Mouse (Mus musculus) lung, postnatal 0 days (tissue): ENCODE results near the gene Klf1. TPM values are rescaled to one million over a fixed set of nuclear protein-coding genes. Genes with fewer than 3 reads are reported as not detected.

Experiments used
- ATAC-seq: fragments of 200-750 bp; cut with Nextera tagmentation; 2 replicates; pipeline ENCODE4 v1.8.0; 2017; ENCODE audit warnings: moderate library complexity
- DNase-seq: peaks from one replicate; pipeline ENCODE4 v3.0.0-alpha.2; 2016; ENCODE audit warnings: low spot score
- H3K27ac ChIP-seq: fragments of 300-500 bp; sonication (generic); 2 replicates; pipeline ENCODE4 v1.5.1; 2014; ENCODE audit warnings: antibody characterized with exemption, mild to moderate bottlenecking, low read length, mixed read lengths
- H3K27me3 ChIP-seq: fragments of 300-500 bp; sonication (generic); replicated peaks from 2 replicates; pipeline ENCODE4 v1.6.1; 2014; ENCODE audit warnings: low read length, mixed read lengths; ENCODE audit not compliant: insufficient read depth
- H3K36me3 ChIP-seq: fragments of 300-500 bp; sonication (generic); 2 replicates; pipeline ENCODE4 v1.6.1; 2014; ENCODE audit warnings: low read length, mixed read lengths; ENCODE audit not compliant: insufficient read depth
- H3K4me1 ChIP-seq: fragments of 300-500 bp; sonication (generic); 2 replicates; pipeline ENCODE4 v1.6.1; 2014; ENCODE audit warnings: antibody characterized with exemption, low read depth, low read length, mixed read lengths; ENCODE audit not compliant: insufficient read depth
- H3K4me2 ChIP-seq: fragments of 300-500 bp; sonication (generic); replicated peaks from 2 replicates; pipeline ENCODE4 v1.6.1; 2014; ENCODE audit warnings: low read depth, mild to moderate bottlenecking, low read length, moderate library complexity, mixed read lengths
- H3K4me3 ChIP-seq: fragments of 300-500 bp; sonication (generic); 2 replicates; pipeline ENCODE4 v1.5.1; 2014; ENCODE audit warnings: low read depth, low read length
- H3K9ac ChIP-seq: fragments of 300-500 bp; sonication (generic); replicated peaks from 2 replicates; pipeline ENCODE4 v1.6.1; 2014; ENCODE audit warnings: low read depth, mild to moderate bottlenecking
- H3K9me3 ChIP-seq: fragments of 300-500 bp; sonication (generic); 2 replicates; pipeline ENCODE4 v1.6.1; 2016; ENCODE audit warnings: low read length, mixed read lengths
- CTCF ChIP-seq: IDR thresholded peaks from 2 replicates; pipeline ENCODE4 v1.5.1; 2016; ENCODE audit warnings: antibody characterized with exemption, mild to moderate bottlenecking
- EP300 ChIP-seq: IDR thresholded peaks from 2 replicates; pipeline ENCODE4 v1.6.1; 2016; ENCODE audit warnings: antibody characterized with exemption, mild to moderate bottlenecking, control low read depth
- WGBS: fragments of 180-500 bp; shearing (Covaris S2); extraction: QIAGEN DNeasy Blood & Tissue Kit; methylation state at CpG from one replicate; pipeline ENCODE4 v1.1.7; 2014; 5-methylcytosine and 5-hydroxymethylcytosine counted together
- polyA plus RNA-seq: library from polyadenylated mRNA; unstranded; fragments of >200 nt; fragmentation: Nextera tagmentation; extraction: Ambion mirVana; gene quantifications from 2 replicates; pipeline ENCODE4 v1.2.1, GENCODE M21; 2015

The Klf1 gene
- polyA plus RNA-seq: 0.69 and 1.1 TPM in 2 replicates

DNA sequence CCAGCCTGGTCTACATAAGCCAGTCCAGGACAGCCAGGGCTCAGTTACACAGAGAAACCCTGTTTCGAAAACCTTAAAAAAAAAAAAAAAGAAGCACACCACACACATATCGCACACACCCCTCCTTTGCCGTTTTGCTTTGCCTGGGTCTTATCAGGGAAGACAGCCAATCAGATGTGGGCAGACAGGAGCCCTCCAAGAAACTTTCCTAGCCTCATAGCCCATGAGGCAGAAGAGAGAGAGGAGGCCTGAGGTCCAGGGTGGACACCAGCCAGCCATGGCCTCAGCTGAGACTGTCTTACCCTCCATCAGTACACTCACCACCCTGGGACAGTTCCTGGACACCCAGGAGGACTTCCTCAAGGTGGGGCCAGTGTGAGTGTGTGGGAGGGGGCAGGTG lies at the start of gene Klf1:
Klf1 (plus strand) TSS at position 177 of the 400 bp plus-strand sequence.
- Histone ChIP-seq H3K27ac (no peak within 1 kb of the TSS), H3K4me2 (peak within 1 kb of the TSS; percentile 99), H3K36me3 (no peaks in the 10 kb centered on the region), H3K4me3 (peak within 1 kb of the TSS; percentile 48), H3K9ac (peak within 1 kb of the TSS; percentile 29; the same call in 1 of the 2 replicates), H3K9me3 (no peaks in the 10 kb centered on the region), H3K4me1 (peaks cover 6% of the 10 kb centered on the region; the same call in 1 of the 2 replicates), H3K27me3 (0 out of 2 replicates have a peak, but pooled peaks cover 4% of the 10 kb centered on the region)
- no peak for TF ChIP-seq EP300
- TF ChIP-seq CTCF: no peak
- DNase-seq (no peak), ATAC-seq (no peak)
- WGBS: 60% methylated on average over 3 of the region's 3 CpGs

- H3K4me2 ChIP-seq: no peak overlapping the region
- no peak overlapping the region for H3K27ac ChIP-seq
- DNase-seq (no peak), ATAC-seq (no peak)
- 89% methylated on average over 3 of the region's 3 CpGs for WGBS
- H3K9me3 ChIP-seq: no peaks in the 10 kb centered on the region
- H3K4me1 ChIP-seq: peaks cover 6% of the 10 kb centered on the region; the same call in 1 of the 2 replicates
- no peaks in the 10 kb centered on the region for H3K36me3 ChIP-seq
- TF ChIP-seq EP300 (no peak), CTCF (no peak)
- no peak overlapping the region for H3K4me3 ChIP-seq
- H3K27me3 ChIP-seq: no peaks in the 10 kb centered on the region
- no peak overlapping the region for H3K9ac ChIP-seq
Observed at GRCm38 (mm10) chr8:84856434-84856833, 45.3 kb upstream of the Klf1 start.

DNA sequence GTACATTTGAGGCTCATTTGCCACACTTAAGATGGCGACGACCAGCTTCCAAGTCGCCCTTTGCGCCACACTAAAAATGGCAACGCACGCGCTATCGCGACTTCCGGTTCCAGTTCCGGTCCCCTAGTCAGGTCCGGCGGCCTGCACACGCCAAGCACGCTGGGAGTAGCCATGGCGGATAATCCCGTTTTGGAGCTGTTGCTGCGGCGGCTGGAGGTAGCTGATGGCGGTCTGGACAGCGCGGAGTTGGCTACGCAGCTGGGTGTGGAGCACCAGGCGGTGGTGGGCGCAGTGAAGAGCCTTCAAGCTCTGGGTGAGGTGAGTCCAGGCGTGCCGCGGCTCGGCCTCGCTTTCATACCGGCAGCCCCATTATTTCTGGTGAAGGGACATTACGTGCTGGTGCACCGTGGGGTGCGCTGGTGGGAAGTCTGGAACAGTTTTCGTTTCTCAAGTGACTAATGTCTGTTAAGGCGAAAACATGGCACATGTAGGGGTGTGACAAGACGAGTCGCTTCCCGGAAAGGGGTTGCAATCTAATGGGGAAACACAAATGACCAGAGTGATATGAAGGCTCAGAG lies 44.8 kb upstream of the Klf1 start, which contains the start of gene Farsa:
Farsa (plus strand) TSS at position 126 of the 578 bp plus-strand sequence.
- peak; percentile 99 for ATAC-seq
- under 1% methylated on average over 39 of the region's 39 CpGs for WGBS
- no peaks in the 10 kb centered on the region for H3K36me3 ChIP-seq

DNA sequence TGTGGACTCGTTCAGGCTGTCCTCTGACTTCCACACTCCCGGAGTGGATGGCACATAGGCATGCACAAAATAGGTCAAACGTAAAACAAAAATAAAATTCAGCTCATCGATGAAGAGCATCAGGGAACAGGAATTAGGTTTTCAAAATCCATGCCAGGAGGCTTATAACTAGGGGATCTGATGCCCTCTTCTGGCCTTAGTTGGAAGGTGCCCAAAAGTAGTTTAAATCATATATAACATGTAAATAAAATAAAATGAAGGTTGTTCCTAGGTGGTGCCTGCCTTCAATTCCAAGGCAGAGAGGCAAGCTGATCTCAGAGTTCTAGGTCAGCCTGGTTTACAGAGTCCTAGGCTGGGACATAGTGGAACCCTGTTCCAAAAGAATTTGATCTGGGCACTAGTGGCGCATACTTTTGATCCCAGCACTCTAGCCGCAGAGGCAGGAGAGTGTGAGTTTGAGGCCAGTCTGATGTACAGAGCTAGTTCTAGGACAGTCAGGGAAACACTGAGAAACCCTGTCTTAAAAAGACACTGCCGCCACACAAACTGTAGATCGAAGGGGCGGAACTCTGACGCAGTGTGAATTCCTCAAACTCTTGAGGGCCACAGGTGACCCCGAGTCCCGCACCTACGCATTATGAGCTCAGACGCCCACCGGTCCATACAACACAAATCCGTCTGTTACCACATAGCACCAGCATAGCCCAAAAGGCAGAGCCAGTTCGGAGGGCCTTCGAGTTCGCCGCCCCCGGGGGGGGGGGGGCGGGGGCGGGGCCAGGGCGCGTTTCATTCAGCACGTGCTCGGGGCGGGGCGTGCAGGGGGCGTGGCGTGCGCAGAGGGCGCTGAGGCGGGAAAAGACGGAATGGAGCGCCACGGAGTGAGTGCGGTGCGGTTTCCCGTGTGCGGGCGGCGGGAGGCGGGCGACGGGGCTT lies 30.1 kb upstream of the Klf1 start, which contains the start of gene Syce2:
Syce2 (plus strand) TSS at position 736 of the 933 bp plus-strand sequence.
- H3K4me2 ChIP-seq: peak within 1 kb of the TSS; percentile 91
- H3K27me3 ChIP-seq: no peaks in the 10 kb centered on the region
- peak within 1 kb of the TSS; percentile 45 for H3K4me3 ChIP-seq
- peak; percentile 90 for ATAC-seq
- H3K4me1 ChIP-seq: peaks cover 7% of the 10 kb centered on the region; the same call in 1 of the 2 replicates
- TF ChIP-seq CTCF (peak; percentile 56), EP300 (no peak)
- no peak within 1 kb of the TSS; the same call in 1 of the 2 replicates for H3K9ac ChIP-seq
- peaks cover 8% of the 10 kb centered on the region; the same call in 1 of the 2 replicates for H3K36me3 ChIP-seq
- H3K9me3 ChIP-seq: no peaks in the 10 kb centered on the region
- peak; percentile 80 for DNase-seq
- no peak within 1 kb of the TSS for H3K27ac ChIP-seq
- 12% methylated on average over 40 of the region's 46 CpGs for whole genome bisulfite sequencing

More for the DNA sequence above, 44.8 kb upstream of the Klf1 start, which contains the start of gene Farsa:
- Histone ChIP-seq H3K4me2 (peak within 1 kb of the TSS; percentile 75), H3K9me3 (no peaks in the 10 kb centered on the region), H3K9ac (peak within 1 kb of the TSS; percentile 69), H3K27me3 (no peaks in the 10 kb centered on the region), H3K4me3 (peak within 1 kb of the TSS; percentile 82), H3K27ac (peak within 1 kb of the TSS; percentile 74), H3K4me1 (peaks cover 6% of the 10 kb centered on the region; the same call in 1 of the 2 replicates)
- TF ChIP-seq CTCF: 0 out of 2 replicates have a peak, but pooled peaks have one; percentile 0
- TF ChIP-seq EP300: no peak
- peak; percentile 95 for DNase-seq

DNA sequence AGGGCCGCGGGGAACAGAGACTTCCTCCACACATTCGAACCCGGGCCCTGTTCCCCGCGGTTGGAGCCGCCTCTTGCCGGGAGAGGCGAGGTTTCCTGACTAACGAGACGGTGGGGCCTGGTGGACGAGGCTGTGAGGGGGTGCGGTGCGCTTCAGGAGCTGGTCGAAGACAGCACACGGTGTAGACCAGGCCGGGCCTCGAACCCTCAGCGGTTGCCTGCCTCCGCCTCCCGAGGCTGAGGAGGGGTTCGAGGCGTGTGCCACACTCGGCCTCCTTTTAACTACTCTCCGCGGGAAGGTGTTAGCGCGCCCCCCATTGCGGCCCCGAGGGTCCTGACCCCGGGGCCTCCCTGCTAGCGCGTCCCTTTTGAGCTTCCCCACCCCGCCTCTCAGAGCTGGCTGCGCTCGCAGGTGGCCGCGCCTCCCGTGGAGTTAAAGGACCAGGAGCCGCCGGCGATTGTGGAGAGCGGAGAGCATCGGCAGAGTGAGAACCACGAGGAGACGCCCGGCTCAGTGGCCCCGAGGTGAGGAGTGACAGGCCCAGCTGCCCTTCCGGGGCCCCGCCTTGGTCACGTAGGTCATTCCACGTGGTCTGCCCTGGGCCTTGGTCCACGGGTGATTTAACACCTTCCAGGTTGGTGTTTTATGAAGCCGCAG lies 29.3 kb upstream of the Klf1 start:
- peaks cover 8% of the 10 kb centered on the region; the same call in 1 of the 2 replicates for H3K36me3 ChIP-seq
- H3K27me3 ChIP-seq: no peaks in the 10 kb centered on the region
- no peak overlapping the region; the same call in 1 of the 2 replicates for H3K9ac ChIP-seq
- ATAC-seq: peak; percentile 60
- H3K9me3 ChIP-seq: no peaks in the 10 kb centered on the region
- H3K27ac ChIP-seq: no peak overlapping the region
- H3K4me3 ChIP-seq: peak overlapping the region; percentile 45
- DNase-seq: peak; percentile 64
- H3K4me2 ChIP-seq: peak overlapping the region; percentile 91
- WGBS: 2% methylated on average over 49 of the region's 54 CpGs
- H3K4me1 ChIP-seq: peaks cover 7% of the 10 kb centered on the region; the same call in 1 of the 2 replicates
- TF ChIP-seq CTCF (no peak), EP300 (no peak)
